Mouse (Mus musculus): ENCODE data around the gene Znrf4. TPM values are rescaled to one million over a fixed set of nuclear protein-coding genes. Genes with fewer than 3 reads are reported as not detected.

Znrf4 gene
- polyA plus RNA-seq, 1 experiment from 2014 or later, result not detected

GRCm38 (mm10) chr17:56514330-56514729 lies 2.1 kb upstream of the Znrf4 start:
- Histone ChIP-seq H3K4me3 (replicated peaks; ENCODE audit: low read depth, low read length) (no peak overlapping the region), H3K4me2 (ENCODE audit: low read length) (no peak overlapping the region), H3K9ac (replicated peaks; ENCODE audit: low read length) (no peak overlapping the region), H3K4me1 (ENCODE audit: control insufficient read depth, insufficient read depth, low read length) (peaks cover 18% of the 10 kb centered on the region), H3K27ac (replicated peaks; ENCODE audit: low read depth, low read length) (no peak overlapping the region), H3K36me3 (ENCODE audit: control insufficient read depth, insufficient read depth, low read length) (no peaks in the 10 kb centered on the region), H3K27me3 (ENCODE audit: control insufficient read depth, insufficient read depth, low read length) (peaks cover 31% of the 10 kb centered on the region), H3K9me3 (ENCODE audit: control insufficient read depth, low read length) (no peaks in the 10 kb centered on the region)
- ATAC-seq (ENCODE audit: low FRiP score, low TSS enrichment), result no peak
- no peak for DNase-seq

- 0 out of 2 replicates have a peak overlapping the region, but pooled peaks have one; percentile 9 for H3K9ac ChIP-seq (replicated peaks; ENCODE audit: low read length)
- peak overlapping the region; percentile 44 for H3K4me2 ChIP-seq (ENCODE audit: low read length)
- H3K36me3 ChIP-seq (ENCODE audit: control insufficient read depth, insufficient read depth, low read length), result no peaks in the 10 kb centered on the region
- no peaks in the 10 kb centered on the region for H3K9me3 ChIP-seq (ENCODE audit: control insufficient read depth, low read length)
- ATAC-seq (ENCODE audit: low FRiP score, low TSS enrichment) (no peak), DNase-seq (no peak)
- peak overlapping the region; percentile 22 for H3K4me3 ChIP-seq (replicated peaks; ENCODE audit: low read depth, low read length)
- 25% methylated on average over 29 of the region's 29 CpGs for WGBS
- peaks cover 31% of the 10 kb centered on the region for H3K27me3 ChIP-seq (ENCODE audit: control insufficient read depth, insufficient read depth, low read length)
- peaks cover 26% of the 10 kb centered on the region for H3K4me1 ChIP-seq (ENCODE audit: control insufficient read depth, insufficient read depth, low read length)
- H3K27ac ChIP-seq (replicated peaks; ENCODE audit: low read depth, low read length), result no peak overlapping the region
These were observed 532 bp downstream of the Znrf4 start for GRCm38 (mm10) chr17:56511707-56512090.

- Histone ChIP-seq H3K27ac (replicated peaks; ENCODE audit: low read depth, low read length) (no peak overlapping the region), H3K36me3 (ENCODE audit: control insufficient read depth, insufficient read depth, low read length) (no peaks in the 10 kb centered on the region), H3K27me3 (ENCODE audit: control insufficient read depth, insufficient read depth, low read length) (peaks cover 31% of the 10 kb centered on the region), H3K4me2 (ENCODE audit: low read length) (peak overlapping the region; percentile 44), H3K9ac (replicated peaks; ENCODE audit: low read length) (0 out of 2 replicates have a peak overlapping the region, but pooled peaks have one; percentile 9), H3K4me1 (ENCODE audit: control insufficient read depth, insufficient read depth, low read length) (peaks cover 31% of the 10 kb centered on the region), H3K4me3 (replicated peaks; ENCODE audit: low read depth, low read length) (peak overlapping the region; percentile 22), H3K9me3 (ENCODE audit: control insufficient read depth, low read length) (no peaks in the 10 kb centered on the region)
- ATAC-seq (ENCODE audit: low FRiP score, low TSS enrichment) (no peak), DNase-seq (peak; percentile 48)
- 7% methylated on average over 60 of the region's 60 CpGs for WGBS
These were observed 1.1 kb downstream of the Znrf4 start for GRCm38 (mm10) chr17:56510970-56511706.

GRCm38 (mm10) chr17:56510473-56510969 lies 1.7 kb downstream of the Znrf4 start:
- 26% methylated on average over 27 of the region's 27 CpGs for WGBS
- H3K27me3 ChIP-seq (ENCODE audit: control insufficient read depth, insufficient read depth, low read length), result peaks cover 31% of the 10 kb centered on the region

GRCm38 (mm10) chr17:56509707-56510472 lies 2.3 kb downstream of the Znrf4 start:
- no peak overlapping the region for H3K4me3 ChIP-seq (replicated peaks; ENCODE audit: low read depth, low read length)
- no peaks in the 10 kb centered on the region for H3K9me3 ChIP-seq (ENCODE audit: control insufficient read depth, low read length)
- H3K27ac ChIP-seq (replicated peaks; ENCODE audit: low read depth, low read length), result 0 out of 2 replicates have a peak overlapping the region, but pooled peaks have one; percentile 58
- peaks cover 21% of the 10 kb centered on the region; the same call in 1 of the 2 replicates for H3K4me1 ChIP-seq (ENCODE audit: control insufficient read depth, insufficient read depth, low read length)
- peak; percentile 37 for ATAC-seq (ENCODE audit: low FRiP score, low TSS enrichment)
- DNase-seq, result peak; percentile 77
- H3K36me3 ChIP-seq (ENCODE audit: control insufficient read depth, insufficient read depth, low read length), result no peaks in the 10 kb centered on the region
- peak overlapping the region; percentile 4; the same call in 1 of the 2 replicates for H3K4me2 ChIP-seq (ENCODE audit: low read length)
- H3K27me3 ChIP-seq (ENCODE audit: control insufficient read depth, insufficient read depth, low read length), result peaks cover 31% of the 10 kb centered on the region
- H3K9ac ChIP-seq (replicated peaks; ENCODE audit: low read length), result no peak overlapping the region
- 5% methylated on average over 35 of the region's 37 CpGs for WGBS

More at GRCm38 (mm10) chr17:56510473-56510969, 1.7 kb downstream of the Znrf4 start:
- Histone ChIP-seq H3K36me3 (ENCODE audit: control insufficient read depth, insufficient read depth, low read length) (no peaks in the 10 kb centered on the region), H3K4me1 (ENCODE audit: control insufficient read depth, insufficient read depth, low read length) (peaks cover 26% of the 10 kb centered on the region), H3K9ac (replicated peaks; ENCODE audit: low read length) (no peak overlapping the region), H3K9me3 (ENCODE audit: control insufficient read depth, low read length) (no peaks in the 10 kb centered on the region), H3K4me3 (replicated peaks; ENCODE audit: low read depth, low read length) (peak overlapping the region; percentile 22; the same call in 1 of the 2 replicates), H3K27ac (replicated peaks; ENCODE audit: low read depth, low read length) (no peak overlapping the region), H3K4me2 (ENCODE audit: low read length) (no peak overlapping the region)
- DNase-seq (no peak), ATAC-seq (ENCODE audit: low FRiP score, low TSS enrichment) (no peak)

- Histone ChIP-seq H3K4me3 (replicated peaks; ENCODE audit: low read depth, low read length) (no peak overlapping the region), H3K27ac (replicated peaks; ENCODE audit: low read depth, low read length) (peak overlapping the region; percentile 58; the same call in 1 of the 2 replicates), H3K9ac (replicated peaks; ENCODE audit: low read length) (no peak overlapping the region), H3K36me3 (ENCODE audit: control insufficient read depth, insufficient read depth, low read length) (no peaks in the 10 kb centered on the region), H3K9me3 (ENCODE audit: control insufficient read depth, low read length) (no peaks in the 10 kb centered on the region), H3K27me3 (ENCODE audit: control insufficient read depth, insufficient read depth, low read length) (peaks cover 31% of the 10 kb centered on the region), H3K4me2 (ENCODE audit: low read length) (no peak overlapping the region), H3K4me1 (ENCODE audit: control insufficient read depth, insufficient read depth, low read length) (peaks cover 21% of the 10 kb centered on the region; the same call in 1 of the 2 replicates)
- DNase-seq (no peak), ATAC-seq (ENCODE audit: low FRiP score, low TSS enrichment) (0 out of 2 replicates have a peak, but pooled peaks have one; percentile 10)
- WGBS, result 27% methylated on average over 10 of the region's 10 CpGs
These were observed 3.1 kb downstream of the Znrf4 start for GRCm38 (mm10) chr17:56509021-56509640.

GRCm38 (mm10) chr17:56507161-56508068 lies 4.8 kb downstream of the Znrf4 start:
- H3K9me3 ChIP-seq (ENCODE audit: control insufficient read depth, low read length), result no peaks in the 10 kb centered on the region
- ATAC-seq (ENCODE audit: low FRiP score, low TSS enrichment) (peak; percentile 92), DNase-seq (peak; percentile 98)
- peak overlapping the region; percentile 58 for H3K4me3 ChIP-seq (replicated peaks; ENCODE audit: low read depth, low read length)
- no peaks in the 10 kb centered on the region for H3K36me3 ChIP-seq (ENCODE audit: control insufficient read depth, insufficient read depth, low read length)
- H3K27me3 ChIP-seq (ENCODE audit: control insufficient read depth, insufficient read depth, low read length), result peaks cover 24% of the 10 kb centered on the region
- under 1% methylated on average over 42 of the region's 42 CpGs for WGBS
- H3K4me2 ChIP-seq (ENCODE audit: low read length), result peak overlapping the region; percentile 99
- H3K27ac ChIP-seq (replicated peaks; ENCODE audit: low read depth, low read length), result peak overlapping the region; percentile 95
- H3K9ac ChIP-seq (replicated peaks; ENCODE audit: low read length), result peak overlapping the region; percentile 89
- peaks cover 21% of the 10 kb centered on the region; the same call in 1 of the 2 replicates for H3K4me1 ChIP-seq (ENCODE audit: control insufficient read depth, insufficient read depth, low read length)

All from midbrain, embryonic 14.5 days (tissue).